ENCODE assay signal across 8 mouse cellular contexts in the genomic region with DNA sequence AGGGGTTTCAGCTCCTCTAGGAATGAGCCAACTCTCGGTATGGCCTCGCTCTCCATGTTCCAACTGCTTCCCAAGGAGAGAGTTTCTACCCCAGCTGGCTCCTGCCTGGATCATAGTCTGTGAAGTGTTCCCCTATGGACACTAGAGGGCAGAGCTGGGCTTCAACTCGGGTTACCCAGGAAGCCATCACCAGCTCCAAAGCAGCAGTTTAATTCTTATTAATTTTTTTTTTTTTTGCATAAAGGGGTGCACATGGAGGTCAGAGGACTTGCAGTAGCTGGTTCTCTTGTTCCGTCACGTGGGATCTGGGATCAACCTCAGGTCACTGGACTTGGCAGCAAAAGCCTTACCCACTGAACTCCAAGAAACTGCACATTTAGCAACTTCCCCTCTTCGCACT. TPM values are rescaled to one million over a fixed set of nuclear protein-coding genes. Genes with fewer than 3 reads are reported as not detected.
DNase-seq lines count a peak whose midpoint lies in the region; ATAC-seq and TF ChIP-seq lines count a peak whose summit lies in the region.

No protein-coding gene starts in this region.

- no peak for TF ChIP-seq POLR2A in bone marrow macrophage, adult 2 months (IDR thresholded peaks at IDR 0.05; ENCODE audit: borderline replicate concordance, low read depth, low read length)

- no peak overlapping the region for H3K27ac ChIP-seq in bone marrow macrophage, adult 2 months (ENCODE audit: insufficient read depth, low read depth, low read length)
- H3K27ac ChIP-seq in liver, postnatal 0 days (ENCODE audit: low read depth): no peak overlapping the region; the same call in 1 of the 2 replicates

- no peak overlapping the region for H3K9ac ChIP-seq in liver, postnatal 0 days (replicated peaks)

- H3K9me3 ChIP-seq in liver, postnatal 0 days (ENCODE audit: low read length): no peaks in the 10 kb centered on the region

- peak; percentile 68 for ATAC-seq in erythroid progenitor cell, adult 5-6 weeks (replicated peaks; ENCODE audit: low FRiP score, poor library complexity, severe bottlenecking)
- peak; percentile 42 for ATAC-seq in liver, postnatal 0 days
- peak; percentile 59 for ATAC-seq in neutrophil, adult 5-6 weeks (ENCODE audit: extremely low read depth, insufficient number of reproducible peaks, low FRiP score, poor library complexity, severe bottlenecking)

- peaks cover 63% of the 10 kb centered on the region for H3K36me3 ChIP-seq in liver, postnatal 0 days (replicated peaks; ENCODE audit: insufficient read depth, low read length)

- peak; percentile 75 for TF ChIP-seq CTCF in bone marrow macrophage, adult 2 months (IDR thresholded peaks at IDR 0.05; ENCODE audit: low read depth, low read length)
- peak; percentile 87 for TF ChIP-seq CTCF in liver, postnatal 0 days (IDR thresholded peaks at IDR 0.05; ENCODE audit: low read depth)

- TF ChIP-seq EP300 in liver, postnatal 0 days (IDR thresholded peaks at IDR 0.05; ENCODE audit: low read depth): 0 out of 2 replicates have a peak, but pooled peaks have one; percentile 12

- H3K4me1 ChIP-seq in bone marrow macrophage, adult 2 months (ENCODE audit: control insufficient read depth, insufficient read depth, low read length): peaks cover 14% of the 10 kb centered on the region; the same call in 1 of the 2 replicates
- peaks cover 3% of the 10 kb centered on the region; the same call in 1 of the 2 replicates for H3K4me1 ChIP-seq in liver, postnatal 0 days (ENCODE audit: insufficient read depth)

- intact Hi-C loops in heart, postnatal 25 days (cut with DNase I): loop anchor here (1.0 to 2.0 kb wide), 2 partner anchors 30 to 100 kb away; no protein-coding TSS in a partner anchor

- H3K27me3 ChIP-seq in liver, postnatal 0 days (ENCODE audit: insufficient read depth, low read length): no peaks in the 10 kb centered on the region

- WGBS in liver, postnatal 0 days (ENCODE audit: insufficient replicate concordance): 44% methylated on average over 6 of the region's 6 CpGs

- H3K4me3 ChIP-seq in bone marrow macrophage, adult 2 months (ENCODE audit: insufficient read depth, low read length): no peak overlapping the region
- no peak overlapping the region for H3K4me3 ChIP-seq in liver, postnatal 0 days (ENCODE audit: low read depth, low read length)

- peak; percentile 68 for DNase-seq in ES-CJ7 (ENCODE audit: low read depth, low spot score)
- peak; percentile 53 for DNase-seq in heart, postnatal 25 days (ENCODE audit: low spot score)
- DNase-seq in layer of hippocampus, adult 18-20 months (ENCODE audit: low spot score in 2 of 2): peak; percentile 73 to 88
- DNase-seq in liver, postnatal 0 days: peak; percentile 70
- peak; percentile 45 for DNase-seq in yolk sac, embryonic 10.5 days (ENCODE audit: low spot score)

- no peak overlapping the region for H3K4me2 ChIP-seq in liver, postnatal 0 days (ENCODE audit: low read depth, low read length)

RNA-seq across cellular contexts. Expression of a gene that starts 11.5 kb away (rescaled TPM):
- not detected in 2 replicates for polyA plus RNA-seq in bone marrow macrophage, adult 2 months (2012; ENCODE audit: insufficient read depth, insufficient read length, missing spikeins)
- not detected in 2 replicates for total RNA-seq in erythroid progenitor cell, adult 5-6 weeks (2015; ENCODE audit: low replicate concordance)
- not detected in 2 replicates for total RNA-seq in erythroid progenitor cell, adult 5-6 weeks (2017; ENCODE audit: low replicate concordance)
- total RNA-seq in heart, postnatal 25 days (2021): under 1 TPM; 0.29 to 0.48 TPM
- under 1 TPM; 0.30 to 0.53 TPM for total RNA-seq in layer of hippocampus, adult 18-20 months (2021)
- 0.11 TPM in 1 of 2 replicates, not detected in the other for polyA plus RNA-seq in liver, postnatal 0 days (2015; fragmentation: Nextera tagmentation; extraction: Ambion mirVana)
- 0.47 and 0.61 TPM in 2 replicates for total RNA-seq in neutrophil, adult 5-6 weeks (2017)

RNA-seq across cellular contexts. Expression of a gene that starts 15.8 kb away (rescaled TPM):
- 107 and 128 TPM in 2 replicates for polyA plus RNA-seq in bone marrow macrophage, adult 2 months (2012; ENCODE audit: insufficient read depth, insufficient read length, missing spikeins)
- 62.5 and 94.1 TPM in 2 replicates for total RNA-seq in erythroid progenitor cell, adult 5-6 weeks (2015; ENCODE audit: low replicate concordance)
- 7.7 and 15.9 TPM in 2 replicates for total RNA-seq in erythroid progenitor cell, adult 5-6 weeks (2017; ENCODE audit: low replicate concordance)
- 1 to 10 TPM; 3.0 to 3.9 TPM for total RNA-seq in heart, postnatal 25 days (2021)
- 1 to 10 TPM; 8.2 to 9.5 TPM for total RNA-seq in layer of hippocampus, adult 18-20 months (2021)
- 3.4 and 4.0 TPM in 2 replicates for polyA plus RNA-seq in liver, postnatal 0 days (2015; fragmentation: Nextera tagmentation; extraction: Ambion mirVana)
- total RNA-seq in neutrophil, adult 5-6 weeks (2017): 109 and 156 TPM in 2 replicates

RNA-seq across cellular contexts. Expression of a gene that starts 27.5 kb away (rescaled TPM):
- 18.1 and 22.5 TPM in 2 replicates for polyA plus RNA-seq in bone marrow macrophage, adult 2 months (2012; ENCODE audit: insufficient read depth, insufficient read length, missing spikeins)
- 91.4 and 101 TPM in 2 replicates for total RNA-seq in erythroid progenitor cell, adult 5-6 weeks (2015; ENCODE audit: low replicate concordance)
- total RNA-seq in erythroid progenitor cell, adult 5-6 weeks (2017; ENCODE audit: low replicate concordance): 91.5 and 141 TPM in 2 replicates
- total RNA-seq in heart, postnatal 25 days (2021): 10 to 100 TPM; 11.8 to 13.3 TPM
- total RNA-seq in layer of hippocampus, adult 18-20 months (2021): 10 to 100 TPM; 72.6 to 73.5 TPM
- polyA plus RNA-seq in liver, postnatal 0 days (2015; fragmentation: Nextera tagmentation; extraction: Ambion mirVana): 29.5 and 34.1 TPM in 2 replicates
- 4.9 and 5.5 TPM in 2 replicates for total RNA-seq in neutrophil, adult 5-6 weeks (2017)

RNA-seq across cellular contexts. Expression of a gene that starts 28.0 kb away (rescaled TPM):
- polyA plus RNA-seq in bone marrow macrophage, adult 2 months (2012; ENCODE audit: insufficient read depth, insufficient read length, missing spikeins): 37.5 and 42.1 TPM in 2 replicates
- total RNA-seq in erythroid progenitor cell, adult 5-6 weeks (2015; ENCODE audit: low replicate concordance): 17.3 and 25.2 TPM in 2 replicates
- 6.1 and 17.1 TPM in 2 replicates for total RNA-seq in erythroid progenitor cell, adult 5-6 weeks (2017; ENCODE audit: low replicate concordance)
- 1 to 10 TPM; 3.2 to 4.5 TPM for total RNA-seq in heart, postnatal 25 days (2021)
- total RNA-seq in layer of hippocampus, adult 18-20 months (2021): 10 to 100 TPM; 13.5 to 21.4 TPM
- polyA plus RNA-seq in liver, postnatal 0 days (2015; fragmentation: Nextera tagmentation; extraction: Ambion mirVana): 2.4 and 2.6 TPM in 2 replicates
- 41.0 and 44.6 TPM in 2 replicates for total RNA-seq in neutrophil, adult 5-6 weeks (2017)

RNA-seq across cellular contexts. Expression of a gene that starts 28.1 kb away (rescaled TPM):
- polyA plus RNA-seq in bone marrow macrophage, adult 2 months (2012; ENCODE audit: insufficient read depth, insufficient read length, missing spikeins): 209 and 221 TPM in 2 replicates
- 46.9 and 75.0 TPM in 2 replicates for total RNA-seq in erythroid progenitor cell, adult 5-6 weeks (2015; ENCODE audit: low replicate concordance)
- total RNA-seq in erythroid progenitor cell, adult 5-6 weeks (2017; ENCODE audit: low replicate concordance): 32.0 and 37.7 TPM in 2 replicates
- 10 to 100 TPM; 17.6 to 18.2 TPM for total RNA-seq in heart, postnatal 25 days (2021)
- 10 to 100 TPM; 18.9 to 24.2 TPM for total RNA-seq in layer of hippocampus, adult 18-20 months (2021)
- 24.1 and 24.3 TPM in 2 replicates for polyA plus RNA-seq in liver, postnatal 0 days (2015; fragmentation: Nextera tagmentation; extraction: Ambion mirVana)
- total RNA-seq in neutrophil, adult 5-6 weeks (2017): 119 and 123 TPM in 2 replicates

Comparison
In these comparisons a context has a peak if more than half of its experiments do, and no peak if none do; other contexts are left out.
1. RNA of a gene that starts 27.5 kb away (total RNA-seq): 91.4 to 141 TPM in erythroid progenitor cell, adult 5-6 weeks and 72.6 to 73.5 TPM in layer of hippocampus, adult 18-20 months; 11.8 to 13.3 TPM in heart, postnatal 25 days and 4.9 to 5.5 TPM in neutrophil, adult 5-6 weeks; every median in the first group is over 4 times any median in the second.
2. Peak in every context shown above with its lines, with median percentiles within 50 percentile points of each other: DNase-seq and ATAC-seq.